Mouse (Mus musculus) megakaryocyte, embryonic 14.5 days (primary cell): ENCODE data around the gene Vav1.

Experiments
- FLI1 ChIP-seq: IDR thresholded peaks from 2 replicates; pipeline ENCODE4 v1.6.1; 2012; ENCODE audit warnings: low read length, inconsistent platforms, mixed read lengths
- GATA1 ChIP-seq: IDR thresholded peaks from 3 replicates; pipeline ENCODE4 v1.6.1; 2012; ENCODE audit warnings: mixed read lengths, low read length, inconsistent platforms, borderline replicate concordance

DNA sequence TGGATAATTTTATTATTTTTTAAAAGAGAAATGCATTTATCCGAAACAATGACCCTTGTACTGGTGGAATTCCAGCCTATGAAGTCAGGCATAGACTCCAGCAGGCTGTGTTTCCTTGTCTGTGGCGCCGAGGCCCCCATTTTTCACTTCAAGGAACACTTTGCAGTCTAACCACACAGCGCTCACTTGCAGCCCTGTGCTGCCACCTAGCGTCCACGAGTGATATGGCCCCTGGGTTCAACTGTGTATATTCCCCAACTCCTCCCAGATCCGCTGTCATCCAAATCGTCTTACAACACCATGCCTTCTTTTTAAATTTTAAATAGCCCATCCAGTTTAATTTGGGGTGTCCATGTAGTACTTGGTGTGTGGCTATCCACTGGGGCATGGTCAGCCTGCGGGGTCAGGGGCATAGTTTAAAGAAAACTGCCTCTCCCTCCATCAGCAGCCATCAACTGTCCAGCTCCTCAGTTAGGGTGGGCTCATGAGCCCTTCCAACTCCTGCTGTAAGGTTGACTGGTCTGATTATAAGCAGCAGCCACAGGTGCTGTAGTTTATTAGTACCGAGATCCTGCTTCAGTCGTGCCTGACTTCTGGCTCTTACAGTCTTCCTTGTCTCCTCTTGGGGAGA, 56.9 kb downstream of the Vav1 start:
- TF ChIP-seq GATA1 (no peak), FLI1 (no peak)
